Mouse (Mus musculus): ENCODE results near the gene Rprd1b.

- no peak for TF ChIP-seq POLR2A (IDR thresholded peaks at IDR 0.05; ENCODE audit: borderline replicate concordance, extremely low read depth, low read depth, low read length)
- no peak; the same call in 1 of the 2 replicates for TF ChIP-seq CTCF (IDR thresholded peaks at IDR 0.05; ENCODE audit: insufficient read depth, low read length)
Observed at GRCm38 (mm10) chr2:158079843-158080395, 51.6 kb downstream of the Rprd1b start.

Data from lung, adult 2 months (tissue).